Mouse (Mus musculus): ENCODE results near the gene Kcnip2. TPM values are rescaled to one million over a fixed set of nuclear protein-coding genes. Genes with fewer than 3 reads are reported as not detected.
A peak's percentile ranks its signal among the peaks of the same experiment; 100 is the strongest.

Kcnip2 gene
- polyA plus RNA-seq, 1 experiment from 2014 or later, result 0.76 TPM

GRCm38 (mm10) chr19:45792404-45792803 lies 23.5 kb downstream of the Kcnip2 start:
- Histone ChIP-seq H3K27ac (replicated peaks) (no peak overlapping the region), H3K27me3 (replicated peaks) (0 out of 2 replicates have a peak, but pooled peaks cover 18% of the 10 kb centered on the region), H3K4me1 (peaks cover 15% of the 10 kb centered on the region), H3K36me3 (no peaks in the 10 kb centered on the region), H3K9ac (no peak overlapping the region), H3K4me3 (no peak overlapping the region), H3K9me3 (no peaks in the 10 kb centered on the region), H3K4me2 (no peak overlapping the region)
- no peak for ATAC-seq (ENCODE audit: extremely low read depth, insufficient number of reproducible peaks, low FRiP score, low TSS enrichment)
- WGBS, result 81% methylated on average over 6 of the region's 6 CpGs

DNA sequence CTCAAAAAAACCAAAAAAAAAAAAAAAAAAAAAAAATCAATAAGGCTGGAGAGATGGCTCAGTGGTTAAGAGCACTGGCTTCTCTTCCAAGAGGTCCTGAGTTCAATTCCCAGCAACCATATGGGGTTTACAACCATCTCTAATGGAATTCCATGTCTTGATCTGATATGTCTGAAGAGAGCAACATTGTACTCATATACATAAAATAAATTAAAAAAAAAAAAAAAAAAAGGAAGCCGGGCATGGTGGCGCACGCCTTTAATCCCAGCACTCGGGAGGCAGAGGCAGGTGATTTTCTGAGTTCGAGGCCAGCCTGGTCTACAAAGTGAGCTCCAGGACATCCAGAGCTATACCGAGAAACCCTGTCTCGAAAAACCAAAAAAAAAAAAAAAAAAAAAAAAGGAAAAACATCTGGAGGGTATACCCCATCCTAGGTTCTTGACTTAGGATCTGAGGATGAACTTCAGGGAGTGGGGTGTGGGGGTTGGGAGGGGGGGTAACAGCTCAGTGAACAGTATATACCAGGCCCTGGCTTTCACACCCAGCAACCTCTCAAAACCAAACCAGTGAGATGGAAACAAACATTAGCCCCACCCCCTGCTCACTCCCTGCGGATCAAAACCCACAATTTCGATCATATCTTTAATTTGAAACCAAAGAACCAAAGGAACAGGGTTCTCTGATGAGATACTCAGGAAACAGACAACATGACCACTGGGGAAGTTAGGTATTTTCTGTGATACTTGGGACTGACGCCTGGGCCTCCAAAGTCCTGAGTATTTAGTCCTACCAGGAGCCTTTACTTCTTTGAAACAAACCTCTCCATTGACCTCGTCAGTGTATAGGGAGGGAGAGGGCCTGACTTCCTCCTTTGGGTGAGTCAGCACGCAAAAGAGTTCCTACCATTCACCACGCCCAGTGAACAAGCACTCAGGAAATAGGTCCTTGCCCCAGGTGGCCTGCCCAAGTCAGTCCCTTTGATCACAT lies 25.7 kb downstream of the Kcnip2 start:
- no peak overlapping the region for H3K27ac ChIP-seq (replicated peaks)
- no peak overlapping the region for H3K4me3 ChIP-seq
- 0 out of 2 replicates have a peak, but pooled peaks cover 18% of the 10 kb centered on the region for H3K27me3 ChIP-seq (replicated peaks)
- no peak overlapping the region for H3K4me2 ChIP-seq
- H3K9me3 ChIP-seq, result no peaks in the 10 kb centered on the region
- ATAC-seq (ENCODE audit: extremely low read depth, insufficient number of reproducible peaks, low FRiP score, low TSS enrichment), result peak; percentile 44; the same call in 1 of the 2 replicates
- 76% methylated on average over 13 of the region's 13 CpGs for WGBS
- no peaks in the 10 kb centered on the region for H3K36me3 ChIP-seq
- no peak overlapping the region for H3K9ac ChIP-seq
- peaks cover 7% of the 10 kb centered on the region; the same call in 1 of the 2 replicates for H3K4me1 ChIP-seq

DNA sequence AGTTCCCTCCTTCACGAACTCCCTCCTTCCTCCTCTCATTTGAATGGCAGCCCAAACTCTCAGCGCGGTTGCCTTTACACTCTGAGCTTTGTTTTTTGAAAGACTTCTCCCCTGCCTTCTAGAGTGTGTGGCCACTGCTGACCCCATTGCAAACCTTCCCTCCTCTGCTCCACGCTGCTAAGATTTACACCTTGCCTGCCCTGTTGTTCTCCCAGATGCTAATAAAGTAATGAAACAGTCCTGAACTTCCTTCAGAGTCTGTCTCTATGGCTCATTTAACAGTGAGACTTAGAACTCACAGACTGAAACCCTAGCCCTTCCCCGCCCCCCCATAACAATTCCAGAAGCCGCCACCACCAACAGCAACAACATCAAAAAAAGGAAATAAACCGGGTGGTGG lies 26.5 kb downstream of the Kcnip2 start:
- H3K9ac ChIP-seq, result no peak overlapping the region
- no peaks in the 10 kb centered on the region for H3K9me3 ChIP-seq
- H3K4me2 ChIP-seq, result no peak overlapping the region
- ATAC-seq (ENCODE audit: extremely low read depth, insufficient number of reproducible peaks, low FRiP score, low TSS enrichment), result no peak
- H3K4me1 ChIP-seq, result peaks cover 7% of the 10 kb centered on the region; the same call in 1 of the 2 replicates
- H3K4me3 ChIP-seq, result no peak overlapping the region
- no peaks in the 10 kb centered on the region for H3K36me3 ChIP-seq
- 78% methylated on average over 7 of the region's 7 CpGs for WGBS
- no peak overlapping the region for H3K27ac ChIP-seq (replicated peaks)
- 0 out of 2 replicates have a peak, but pooled peaks cover 13% of the 10 kb centered on the region for H3K27me3 ChIP-seq (replicated peaks)

DNA sequence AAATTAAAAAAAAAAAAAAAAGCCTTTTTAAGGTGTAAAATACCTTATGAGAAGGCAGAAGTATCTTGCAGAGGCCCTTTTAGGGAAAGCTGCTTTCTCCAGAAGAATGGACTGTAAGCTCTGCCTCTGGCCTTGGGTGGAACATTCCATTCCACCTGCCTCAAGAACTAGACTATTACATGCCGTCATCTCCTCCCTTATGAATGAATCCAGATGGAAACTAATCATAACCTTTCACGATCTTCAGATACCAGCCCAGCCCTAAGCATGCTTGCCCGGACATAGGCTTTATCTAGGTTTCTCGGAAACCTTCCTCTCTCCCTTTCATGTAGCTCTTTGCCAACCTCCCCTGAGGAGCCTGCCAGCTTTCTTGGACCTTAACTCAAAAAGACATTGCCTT lies 27.5 kb downstream of the Kcnip2 start:
- no peak overlapping the region for H3K9ac ChIP-seq
- no peaks in the 10 kb centered on the region for H3K9me3 ChIP-seq
- no peak for ATAC-seq (ENCODE audit: extremely low read depth, insufficient number of reproducible peaks, low FRiP score, low TSS enrichment)
- H3K4me3 ChIP-seq, result no peak overlapping the region
- H3K27ac ChIP-seq (replicated peaks), result no peak overlapping the region
- H3K27me3 ChIP-seq (replicated peaks), result 0 out of 2 replicates have a peak, but pooled peaks cover 4% of the 10 kb centered on the region
- no peak overlapping the region for H3K4me2 ChIP-seq
- WGBS, result 45% methylated on average over 4 of the region's 4 CpGs
- no peaks in the 10 kb centered on the region for H3K36me3 ChIP-seq
- H3K4me1 ChIP-seq, result peaks cover 11% of the 10 kb centered on the region

GRCm38 (mm10) chr19:45787450-45787849 lies 28.4 kb downstream of the Kcnip2 start:
- no peaks in the 10 kb centered on the region for H3K36me3 ChIP-seq
- H3K9me3 ChIP-seq, result no peaks in the 10 kb centered on the region
- no peaks in the 10 kb centered on the region for H3K27me3 ChIP-seq (replicated peaks)
- no peak overlapping the region for H3K4me2 ChIP-seq
- WGBS, result 58% methylated on average over 3 of the region's 3 CpGs
- no peak overlapping the region for H3K27ac ChIP-seq (replicated peaks)
- no peak overlapping the region for H3K9ac ChIP-seq
- peaks cover 4% of the 10 kb centered on the region; the same call in 1 of the 2 replicates for H3K4me1 ChIP-seq
- no peak for ATAC-seq (ENCODE audit: extremely low read depth, insufficient number of reproducible peaks, low FRiP score, low TSS enrichment)
- H3K4me3 ChIP-seq, result no peak overlapping the region

- Histone ChIP-seq H3K9ac (no peak overlapping the region), H3K27me3 (replicated peaks) (no peaks in the 10 kb centered on the region), H3K4me2 (no peak overlapping the region), H3K27ac (replicated peaks) (no peak overlapping the region), H3K9me3 (no peaks in the 10 kb centered on the region), H3K4me3 (no peak overlapping the region), H3K4me1 (peaks cover 22% of the 10 kb centered on the region), H3K36me3 (peaks cover 7% of the 10 kb centered on the region)
- 59% methylated on average over 3 of the region's 3 CpGs for WGBS
- no peak for ATAC-seq (ENCODE audit: extremely low read depth, insufficient number of reproducible peaks, low FRiP score, low TSS enrichment)
These were observed 30.4 kb downstream of the Kcnip2 start for GRCm38 (mm10) chr19:45785470-45785869.

DNA sequence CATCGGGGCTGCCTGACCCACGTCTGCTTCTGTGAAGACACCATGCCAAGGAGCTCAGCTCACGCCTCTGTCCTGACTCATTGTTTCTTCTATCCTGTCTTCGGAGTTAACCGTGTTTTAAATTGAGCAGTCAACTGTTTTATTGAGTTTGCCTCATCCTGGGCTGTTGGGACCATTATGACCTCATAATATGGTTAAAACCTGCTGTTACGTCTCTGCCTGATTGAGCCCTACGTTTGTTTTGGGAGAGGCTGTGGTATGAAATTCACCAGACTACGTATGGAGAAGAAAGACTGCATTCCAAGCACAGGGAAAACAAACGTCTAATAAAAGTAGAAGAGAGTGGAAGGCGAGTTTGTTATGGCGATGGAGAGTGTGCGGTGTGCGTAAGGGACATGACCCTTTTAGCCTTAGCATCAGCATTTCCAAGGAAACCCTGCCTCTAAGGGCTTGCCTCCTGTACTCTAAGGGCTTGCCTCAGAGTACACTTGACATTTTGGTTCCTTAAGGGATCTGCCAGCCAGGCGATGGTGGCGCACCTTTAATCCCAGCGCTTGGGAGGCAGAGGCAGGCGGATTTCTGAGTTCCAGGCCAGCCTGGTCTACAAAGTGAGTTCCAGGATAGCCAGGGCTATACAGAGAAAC lies 31.8 kb downstream of the Kcnip2 start:
- H3K9ac ChIP-seq, result peak overlapping the region; percentile 76
- peak overlapping the region; percentile 78 for H3K4me2 ChIP-seq
- no peak for ATAC-seq (ENCODE audit: extremely low read depth, insufficient number of reproducible peaks, low FRiP score, low TSS enrichment)
- no peaks in the 10 kb centered on the region for H3K9me3 ChIP-seq
- WGBS, result 32% methylated on average over 17 of the region's 17 CpGs
- peak overlapping the region; percentile 83 for H3K4me3 ChIP-seq
- peaks cover 35% of the 10 kb centered on the region for H3K4me1 ChIP-seq
- peaks cover 21% of the 10 kb centered on the region for H3K36me3 ChIP-seq
- H3K27me3 ChIP-seq (replicated peaks), result no peaks in the 10 kb centered on the region
- peak overlapping the region; percentile 80 for H3K27ac ChIP-seq (replicated peaks)

DNA sequence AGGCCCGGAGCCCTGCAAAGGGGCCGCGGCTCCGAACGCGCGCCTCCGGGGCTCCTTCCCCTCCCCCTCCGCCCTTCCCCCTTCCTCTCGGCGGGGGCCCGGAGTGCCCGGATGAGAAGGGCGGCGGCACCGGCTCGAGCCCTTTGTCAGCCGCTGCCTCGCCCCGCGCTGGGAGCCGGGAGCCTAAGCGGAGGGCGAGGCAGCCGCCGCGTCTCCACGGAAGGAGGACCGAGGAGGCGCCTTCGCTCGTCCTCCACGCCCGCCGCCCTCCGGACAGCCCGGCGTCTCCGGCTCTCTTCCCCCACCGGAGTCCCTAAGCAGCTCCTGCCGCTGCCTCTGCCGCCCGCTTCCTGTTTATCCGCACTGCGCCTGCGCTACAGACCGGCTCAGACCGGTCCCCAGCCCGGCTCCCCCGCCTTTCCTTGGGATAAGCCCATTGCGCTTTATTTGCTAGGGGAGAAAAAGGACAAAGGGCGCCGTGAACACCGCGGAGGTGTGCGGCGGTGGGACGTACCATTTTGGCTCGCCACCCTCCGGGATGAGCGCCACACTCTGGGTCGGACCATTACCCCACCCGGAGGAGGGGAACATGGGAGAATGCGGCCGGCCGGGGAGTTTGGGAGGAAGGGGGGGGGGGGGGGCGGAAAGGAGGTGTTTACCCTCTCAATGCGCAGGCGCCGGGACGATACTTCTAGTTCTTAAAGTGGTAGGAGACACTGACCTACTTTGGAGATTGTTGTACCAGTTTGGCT lies 32.5 kb downstream of the Kcnip2 start, which contains the start of gene Mgea5:
Mgea5 (minus strand) TSS at position 657 of the 752 bp plus-strand sequence.
- H3K36me3 ChIP-seq, result peaks cover 28% of the 10 kb centered on the region
- no peaks in the 10 kb centered on the region for H3K9me3 ChIP-seq
- peak; percentile 95 for ATAC-seq (ENCODE audit: extremely low read depth, insufficient number of reproducible peaks, low FRiP score, low TSS enrichment)
- H3K27me3 ChIP-seq (replicated peaks), result no peaks in the 10 kb centered on the region
- under 1% methylated on average over 68 of the region's 71 CpGs for WGBS
- H3K27ac ChIP-seq (replicated peaks), result peak within 1 kb of the TSS; percentile 96
- H3K4me2 ChIP-seq, result peak within 1 kb of the TSS; percentile 78
- peak within 1 kb of the TSS; percentile 83 for H3K4me3 ChIP-seq
- H3K9ac ChIP-seq, result peak within 1 kb of the TSS; percentile 95
- H3K4me1 ChIP-seq, result peaks cover 35% of the 10 kb centered on the region

DNA sequence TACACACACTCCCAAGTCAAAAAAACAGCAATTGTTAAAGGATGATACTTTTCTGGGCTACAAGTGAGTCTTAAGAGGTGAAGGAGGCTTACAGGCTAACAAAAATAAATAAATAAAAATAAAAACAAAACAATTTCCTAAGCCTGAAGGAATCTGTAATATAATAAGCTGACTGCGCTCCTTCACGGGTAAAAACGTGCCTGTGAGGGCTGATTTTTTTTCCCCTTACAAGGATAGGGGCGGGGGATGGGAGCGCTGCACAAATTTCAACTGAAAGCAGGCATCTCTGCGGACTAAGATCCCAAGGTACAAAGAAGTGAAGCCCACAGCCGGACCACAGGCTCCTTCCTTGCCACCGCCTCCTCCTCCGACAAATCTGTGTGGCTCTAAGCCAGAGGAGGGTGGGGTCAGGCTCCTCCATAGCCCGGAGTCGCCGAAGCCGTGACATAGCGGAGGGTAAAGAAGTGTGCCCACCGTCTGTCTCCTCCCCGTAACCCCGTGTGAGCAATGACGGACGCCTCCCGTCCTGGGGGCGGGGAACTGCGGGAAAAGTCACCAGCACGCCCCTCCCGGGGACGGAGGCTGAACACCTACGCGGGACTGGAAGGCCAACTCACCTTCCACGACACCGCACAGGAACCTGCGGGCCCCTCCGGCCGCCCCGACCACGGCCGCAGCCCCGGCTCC lies 33.4 kb downstream of the Kcnip2 start:
- peak; percentile 39 for ATAC-seq (ENCODE audit: extremely low read depth, insufficient number of reproducible peaks, low FRiP score, low TSS enrichment)
- WGBS, result under 1% methylated on average over 36 of the region's 36 CpGs

DNA sequence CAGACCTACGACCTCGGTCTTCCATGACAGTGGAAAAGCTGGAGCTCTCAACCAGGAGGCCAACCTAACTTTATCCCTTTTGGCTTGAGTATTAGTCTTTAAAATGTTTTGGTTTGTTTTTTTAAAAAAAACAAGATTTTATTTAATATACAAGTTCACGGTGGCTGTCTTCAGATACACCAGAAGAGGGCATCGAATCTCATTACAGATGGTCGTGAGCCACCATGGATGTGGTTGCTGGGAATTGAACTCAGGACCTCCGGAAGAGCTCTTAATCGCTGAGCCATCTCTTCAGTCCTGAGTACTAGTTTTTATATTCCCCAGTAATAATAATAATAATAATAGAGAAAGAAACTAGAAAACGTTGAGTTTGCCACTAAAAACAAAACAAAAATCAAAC lies 34.2 kb downstream of the Kcnip2 start:
- H3K9ac ChIP-seq, result peak overlapping the region; percentile 95
- no peak for ATAC-seq (ENCODE audit: extremely low read depth, insufficient number of reproducible peaks, low FRiP score, low TSS enrichment)
- peaks cover 35% of the 10 kb centered on the region for H3K4me1 ChIP-seq
- H3K36me3 ChIP-seq, result peaks cover 45% of the 10 kb centered on the region
- WGBS, result 60% methylated on average over 8 of the region's 8 CpGs
- no peaks in the 10 kb centered on the region for H3K9me3 ChIP-seq
- H3K27me3 ChIP-seq (replicated peaks), result no peaks in the 10 kb centered on the region
- H3K4me2 ChIP-seq, result peak overlapping the region; percentile 73
- H3K4me3 ChIP-seq, result peak overlapping the region; percentile 83
- H3K27ac ChIP-seq (replicated peaks), result no peak overlapping the region

More for the DNA sequence above, 33.4 kb downstream of the Kcnip2 start:
- Histone ChIP-seq H3K9ac (peak overlapping the region; percentile 95), H3K27me3 (replicated peaks) (no peaks in the 10 kb centered on the region), H3K36me3 (peaks cover 37% of the 10 kb centered on the region), H3K27ac (replicated peaks) (peak overlapping the region; percentile 96), H3K9me3 (no peaks in the 10 kb centered on the region), H3K4me3 (peak overlapping the region; percentile 83), H3K4me1 (peaks cover 35% of the 10 kb centered on the region), H3K4me2 (peak overlapping the region; percentile 73)
